ENCODE assay signal across 8 mouse cellular contexts in the genomic region with DNA sequence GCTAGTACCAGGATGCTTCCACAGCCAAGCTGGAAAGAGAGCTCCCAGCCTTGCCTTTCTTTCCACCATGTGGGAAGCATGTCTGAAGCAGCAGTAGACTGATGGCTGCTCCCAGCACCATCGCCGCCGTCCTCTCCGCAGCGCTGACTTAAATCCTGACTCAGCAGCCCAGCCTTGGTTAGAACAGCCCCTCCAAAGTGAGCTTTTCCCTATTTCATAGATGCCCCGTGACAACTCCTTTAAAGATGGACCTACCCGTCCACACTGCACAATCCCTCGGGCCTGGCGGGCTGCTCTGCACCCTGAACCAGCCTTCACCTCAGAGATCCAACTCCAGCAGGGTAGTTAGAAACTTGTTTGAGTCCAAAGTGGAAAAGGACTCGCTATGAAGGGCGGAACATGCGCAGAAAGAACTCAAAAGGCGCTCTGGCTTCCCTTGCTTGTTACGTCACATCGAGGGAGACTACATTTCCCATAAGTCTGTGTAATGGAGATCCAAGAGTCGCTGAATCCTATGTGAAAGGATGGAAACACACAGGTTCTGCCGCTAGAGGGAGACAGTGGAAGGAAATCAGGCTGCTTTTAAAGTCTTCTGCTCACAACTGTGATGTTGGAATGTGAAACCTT. TPM values are rescaled to one million over a fixed set of nuclear protein-coding genes. Genes with fewer than 3 reads are reported as not detected.
A peak's percentile ranks its signal among the peaks of the same experiment; 100 is the strongest.
DNase-seq lines count a peak whose midpoint lies in the region; ATAC-seq and TF ChIP-seq lines count a peak whose summit lies in the region.

A gene (minus strand): TSS at position 411 of the 627 bp plus-strand sequence.

- TF ChIP-seq POLR2A in bone marrow, adult 2 months (IDR thresholded peaks at IDR 0.05; ENCODE audit: borderline replicate concordance, control insufficient read depth, low read depth, low read length), result no peak
- peak; percentile 63; the same call in 1 of the 2 replicates for TF ChIP-seq POLR2A in limb, embryonic 14.5 days (IDR thresholded peaks at IDR 0.05; ENCODE audit: borderline replicate concordance, extremely low read depth, insufficient read depth, insufficient read length)

- H3K36me3 ChIP-seq in embryonic facial prominence, embryonic 15.5 days, result peaks cover 10% of the 10 kb centered on the region; the same call in 1 of the 2 replicates
- peaks cover 5% of the 10 kb centered on the region for H3K36me3 ChIP-seq in limb, embryonic 14.5 days (ENCODE audit: control insufficient read depth, insufficient read depth, low read length)
- no peaks in the 10 kb centered on the region for H3K36me3 ChIP-seq in midbrain, postnatal 0 days (ENCODE audit: insufficient read depth, low read length)

- peak within 1 kb of the TSS; percentile 60 for H3K9ac ChIP-seq in embryonic facial prominence, embryonic 15.5 days
- peak within 1 kb of the TSS; percentile 80 for H3K9ac ChIP-seq in limb, embryonic 14.5 days (ENCODE audit: low read depth, low read length, severe bottlenecking)
- H3K9ac ChIP-seq in midbrain, postnatal 0 days (replicated peaks; ENCODE audit: low read length, poor library complexity, severe bottlenecking), result peak within 1 kb of the TSS; percentile 56

- under 1% methylated on average over 17 of the region's 17 CpGs for WGBS in bone marrow, adult 2 months
- under 1% methylated on average over 17 of the region's 17 CpGs for WGBS in embryonic facial prominence, embryonic 15.5 days
- WGBS in limb, embryonic 14.5 days, result under 1% methylated on average over 17 of the region's 17 CpGs
- WGBS in midbrain, postnatal 0 days, result 0% methylated on average over 17 of the region's 17 CpGs

- no peaks in the 10 kb centered on the region; the same call in 1 of the 2 replicates for H3K9me3 ChIP-seq in embryonic facial prominence, embryonic 15.5 days (replicated peaks)
- H3K9me3 ChIP-seq in limb, embryonic 14.5 days (ENCODE audit: control insufficient read depth, low read length), result peaks cover 10% of the 10 kb centered on the region
- no peaks in the 10 kb centered on the region for H3K9me3 ChIP-seq in midbrain, postnatal 0 days (ENCODE audit: low read length)

- peak within 1 kb of the TSS; percentile 89 for H3K4me3 ChIP-seq in bone marrow, adult 2 months (replicated peaks; ENCODE audit: control insufficient read depth, low read depth, low read length)
- H3K4me3 ChIP-seq in embryonic facial prominence, embryonic 15.5 days (replicated peaks), result peak within 1 kb of the TSS; percentile 66
- H3K4me3 ChIP-seq in limb, embryonic 14.5 days (replicated peaks; ENCODE audit: low read length), result peak within 1 kb of the TSS; percentile 71
- peak within 1 kb of the TSS; percentile 65 for H3K4me3 ChIP-seq in midbrain, postnatal 0 days (ENCODE audit: low read depth, low read length)

- peak within 1 kb of the TSS; percentile 61 for H3K27ac ChIP-seq in bone marrow, adult 2 months (ENCODE audit: control insufficient read depth, insufficient read depth, low read depth, low read length, poor library complexity)
- H3K27ac ChIP-seq in embryonic facial prominence, embryonic 15.5 days (replicated peaks), result peak within 1 kb of the TSS; percentile 94
- peak within 1 kb of the TSS; percentile 90 for H3K27ac ChIP-seq in limb, embryonic 14.5 days (replicated peaks; ENCODE audit: low read depth, low read length)
- H3K27ac ChIP-seq in midbrain, postnatal 0 days (ENCODE audit: low read depth, low read length), result peak within 1 kb of the TSS; percentile 67

- peak within 1 kb of the TSS; percentile 61 for H3K4me2 ChIP-seq in embryonic facial prominence, embryonic 15.5 days (replicated peaks)
- peak within 1 kb of the TSS; percentile 69 for H3K4me2 ChIP-seq in limb, embryonic 14.5 days (replicated peaks; ENCODE audit: low read depth, low read length, severe bottlenecking)
- peak within 1 kb of the TSS; percentile 88 for H3K4me2 ChIP-seq in midbrain, postnatal 0 days (ENCODE audit: low read depth, low read length, poor library complexity, severe bottlenecking)

- 0 out of 2 replicates have a peak, but pooled peaks have one; percentile 37 for TF ChIP-seq CTCF in bone marrow, adult 2 months (IDR thresholded peaks at IDR 0.05; ENCODE audit: control insufficient read depth, insufficient read depth, low read length)
- peak; percentile 96 for TF ChIP-seq CTCF in midbrain, postnatal 0 days (IDR thresholded peaks at IDR 0.05)

- peak; percentile 97 for DNase-seq in A20 (ENCODE audit: low read depth, low spot score)
- peak; percentile 98 for DNase-seq in heart, adult 8-10 months (ENCODE audit: low spot score)
- peak; percentile 99 for DNase-seq in kidney, adult 9 months
- DNase-seq in limb, embryonic 14.5 days (ENCODE audit: low spot score), result peak; percentile 98
- peak; percentile 98 for DNase-seq in midbrain, postnatal 0 days (ENCODE audit: low spot score)
- DNase-seq in spleen, postnatal 14 days (ENCODE audit: low spot score in 2 of 2), result peak; percentile 66 to 84

- H3K27me3 ChIP-seq in embryonic facial prominence, embryonic 15.5 days, result no peaks in the 10 kb centered on the region
- no peaks in the 10 kb centered on the region for H3K27me3 ChIP-seq in limb, embryonic 14.5 days (ENCODE audit: control insufficient read depth, insufficient read depth, low read length)
- no peaks in the 10 kb centered on the region for H3K27me3 ChIP-seq in midbrain, postnatal 0 days (ENCODE audit: insufficient read depth, low read length)

- H3K4me1 ChIP-seq in bone marrow, adult 2 months (ENCODE audit: control insufficient read depth, insufficient read depth, low read length), result 0 out of 2 replicates have a peak, but pooled peaks cover 1% of the 10 kb centered on the region
- peaks cover 6% of the 10 kb centered on the region; the same call in 1 of the 2 replicates for H3K4me1 ChIP-seq in embryonic facial prominence, embryonic 15.5 days
- H3K4me1 ChIP-seq in limb, embryonic 14.5 days (ENCODE audit: control insufficient read depth, insufficient read depth, low read length), result peaks cover 7% of the 10 kb centered on the region; the same call in 1 of the 2 replicates
- no peaks in the 10 kb centered on the region for H3K4me1 ChIP-seq in midbrain, postnatal 0 days (ENCODE audit: insufficient read depth, low read length)

- peak; percentile 94 for ATAC-seq in embryonic facial prominence, embryonic 15.5 days (ENCODE audit: insufficient number of reproducible peaks, low FRiP score, low TSS enrichment, low read depth)
- ATAC-seq in limb, embryonic 14.5 days (ENCODE audit: low FRiP score, low read depth), result peak; percentile 97
- peak; percentile 98 for ATAC-seq in midbrain, postnatal 0 days (ENCODE audit: low FRiP score)

RNA-seq across cellular contexts. Expression of the gene that starts here (rescaled TPM):
- 0.81 TPM in 1 of 2 replicates, not detected in the other for polyA plus RNA-seq in bone marrow, adult 2 months (2011; ENCODE audit: insufficient read depth, insufficient read length, low replicate concordance, missing spikeins)
- polyA plus RNA-seq in embryonic facial prominence, embryonic 15.5 days (2015; fragmentation: Nextera tagmentation; extraction: Ambion mirVana), result 3.6 and 3.7 TPM in 2 replicates
- total RNA-seq in heart, adult 8-10 months (2022), result 1 to 10 TPM; 1.9 to 2.8 (median 2.2) TPM
- 4.5 and 5.5 TPM in 2 replicates for polyA plus RNA-seq in limb, embryonic 14.5 days (2012; rRNA removed)
- polyA plus RNA-seq in limb, embryonic 14.5 days (2014; fragmentation: Nextera tagmentation; extraction: Ambion mirVana), result 3.8 and 4.3 TPM in 2 replicates
- total RNA-seq in midbrain, postnatal 0 days (2014; rRNA removed), result 1.7 and 3.1 TPM in 2 replicates
- 0.89 and 0.97 TPM in 2 replicates for polyA plus RNA-seq in midbrain, postnatal 0 days (2015; fragmentation: Nextera tagmentation; extraction: Ambion mirVana)

Comparison
In these comparisons a context has a peak if more than half of its experiments do, and no peak if none do; other contexts are left out.
1. Peak in every context shown above with its lines: DNase-seq, ATAC-seq, H3K4me3 ChIP-seq and H3K27ac ChIP-seq.